Mouse (Mus musculus) heart, adult 2 months (tissue): ENCODE measurements around the gene Myd88.

ENCODE experiments used
- CTCF ChIP-seq: fragments of 200-600 bp; IDR thresholded peaks from 2 replicates; pipeline ENCODE4 v1.8.1; 2022; ENCODE audit warnings: antibody characterized with exemption, mild to moderate bottlenecking, moderate library complexity
- POLR2A ChIP-seq: fragments of 200-500 bp; IDR thresholded peaks from 2 replicates; pipeline ENCODE4 v1.6.1; 2011; ENCODE audit warnings: mild to moderate bottlenecking, low read depth, low read length, control low read depth; ENCODE audit not compliant: insufficient read depth

- no peak for TF ChIP-seq POLR2A
- TF ChIP-seq CTCF, result no peak
These were observed 30.0 kb upstream of the Myd88 start for GRCm38 (mm10) chr9:119371251-119371650.
